Mouse (Mus musculus) neural tube, embryonic 13.5 days (tissue): Measurements from ENCODE around the gene Ltk. TPM values are rescaled to one million over a fixed set of nuclear protein-coding genes. Genes with fewer than 3 reads are reported as not detected.
"Not testable (repeated sequence)": the region's sequence is repeated elsewhere in the genome, so short reads cannot be mapped to it uniquely, and the experiment has no call there.

Experiments
- ATAC-seq: fragments of 200-750 bp; cut with Nextera tagmentation; 2 replicates; pipeline ENCODE4 v1.8.0; 2017; ENCODE audit warnings: low read depth, mild to moderate bottlenecking, moderate TSS enrichment, moderate library complexity
- H3K27ac ChIP-seq: fragments of 300-500 bp; sonication (generic); replicated peaks from 2 replicates; pipeline ENCODE4 v1.5.1; 2015; ENCODE audit warnings: moderate library complexity, mild to moderate bottlenecking, inconsistent platforms
- H3K27me3 ChIP-seq: fragments of 300-500 bp; sonication (generic); 2 replicates; pipeline ENCODE4 v1.6.1; 2015; ENCODE audit warnings: mild to moderate bottlenecking, inconsistent platforms
- H3K36me3 ChIP-seq: fragments of 300-500 bp; sonication (generic); 2 replicates; pipeline ENCODE4 v1.6.1; 2015; ENCODE audit warnings: mild to moderate bottlenecking, inconsistent platforms
- H3K4me1 ChIP-seq: fragments of 300-500 bp; sonication (generic); replicated peaks from 2 replicates; pipeline ENCODE4 v1.6.1; 2015; ENCODE audit warnings: inconsistent platforms
- H3K4me2 ChIP-seq: fragments of 300-500 bp; sonication (generic); 2 replicates; pipeline ENCODE4 v1.6.1; 2015; ENCODE audit warnings: inconsistent platforms, mild to moderate bottlenecking, moderate library complexity
- H3K4me3 ChIP-seq: fragments of 300-500 bp; sonication (generic); 2 replicates; pipeline ENCODE4 v1.5.1; 2015; ENCODE audit warnings: mild to moderate bottlenecking, inconsistent platforms
- H3K9ac ChIP-seq: fragments of 300-500 bp; sonication (generic); 2 replicates; pipeline ENCODE4 v1.6.1; 2015; ENCODE audit warnings: moderate library complexity, mild to moderate bottlenecking, inconsistent platforms
- H3K9me3 ChIP-seq: fragments of 300-500 bp; sonication (generic); 2 replicates; pipeline ENCODE4 v1.6.1; 2016; ENCODE audit warnings: inconsistent platforms
- WGBS: fragments of 180-500 bp; shearing (Covaris S2); methylation state at CpG from one replicate; pipeline ENCODE4 v1.1.7; 2015; 5-methylcytosine and 5-hydroxymethylcytosine counted together
- polyA plus RNA-seq: library from polyadenylated mRNA; unstranded; fragments of >200 nt; fragmentation: Nextera tagmentation; extraction: Ambion mirVana; gene quantifications from 2 replicates; pipeline ENCODE4 v1.2.1, GENCODE M21; 2015

Ltk gene
- polyA plus RNA-seq, 1 experiment from 2014 or later, result 0.50 TPM

- Histone ChIP-seq H3K36me3 (peaks cover 97% of the 10 kb centered on the region), H3K27me3 (peaks cover 3% of the 10 kb centered on the region; the same call in 1 of the 2 replicates), H3K27ac (no peak overlapping the region), H3K4me2 (no peak overlapping the region), H3K4me1 (no peaks in the 10 kb centered on the region), H3K9ac (no peak overlapping the region), H3K9me3 (no peaks in the 10 kb centered on the region), H3K4me3 (no peak overlapping the region)
- WGBS, result 95% methylated on average over 4 of the region's 4 CpGs
- no peak for ATAC-seq
Observed at GRCm38 (mm10) chr2:119730735-119731134, 29.5 kb downstream of the Ltk start.

GRCm38 (mm10) chr2:119727762-119728416 lies 32.3 kb downstream of the Ltk start:
- 91% methylated on average over 3 of the region's 3 CpGs for WGBS
- H3K4me1 ChIP-seq, result no peaks in the 10 kb centered on the region
- no peak overlapping the region for H3K4me3 ChIP-seq
- no peak overlapping the region for H3K9ac ChIP-seq
- H3K9me3 ChIP-seq, result no peaks in the 10 kb centered on the region
- no peaks in the 10 kb centered on the region for H3K27me3 ChIP-seq
- H3K27ac ChIP-seq, result no peak overlapping the region
- no peak overlapping the region for H3K4me2 ChIP-seq
- H3K36me3 ChIP-seq, result peaks cover 94% of the 10 kb centered on the region
- no peak for ATAC-seq

GRCm38 (mm10) chr2:119721070-119721469 lies 39.2 kb downstream of the Ltk start:
- ATAC-seq, result no peak
- Histone ChIP-seq H3K9ac (no peak overlapping the region), H3K4me3 (no peak overlapping the region), H3K36me3 (peaks cover 89% of the 10 kb centered on the region), H3K27ac (no peak overlapping the region), H3K9me3 (no peaks in the 10 kb centered on the region), H3K27me3 (no peaks in the 10 kb centered on the region), H3K4me1 (no peaks in the 10 kb centered on the region), H3K4me2 (no peak overlapping the region)
- 96% methylated on average over 8 of the region's 8 CpGs for WGBS

GRCm38 (mm10) chr2:119715868-119716267 lies 44.4 kb downstream of the Ltk start:
- H3K4me3 ChIP-seq, H3K27ac ChIP-seq, H3K9me3 ChIP-seq, H3K27me3 ChIP-seq, H3K4me2 ChIP-seq, H3K9ac ChIP-seq, H3K4me1 ChIP-seq, ATAC-seq: not testable (repeated sequence)
- H3K36me3 ChIP-seq, result peaks cover 83% of the 10 kb centered on the region
- 98% methylated on average over 2 of the region's 2 CpGs for WGBS

- Histone ChIP-seq H3K4me2 (no peak overlapping the region), H3K27me3 (no peaks in the 10 kb centered on the region), H3K27ac (no peak overlapping the region), H3K4me3 (no peak overlapping the region), H3K9me3 (no peaks in the 10 kb centered on the region), H3K4me1 (no peaks in the 10 kb centered on the region), H3K9ac (no peak overlapping the region), H3K36me3 (peaks cover 79% of the 10 kb centered on the region)
- WGBS, result 94% methylated on average over 3 of the region's 3 CpGs
- ATAC-seq, result no peak
Observed at GRCm38 (mm10) chr2:119710011-119710410, 50.2 kb downstream of the Ltk start.

- Histone ChIP-seq H3K4me2 (no peak overlapping the region), H3K9ac (no peak overlapping the region), H3K4me1 (no peaks in the 10 kb centered on the region), H3K9me3 (no peaks in the 10 kb centered on the region), H3K27ac (no peak overlapping the region), H3K36me3 (peaks cover 74% of the 10 kb centered on the region), H3K27me3 (no peaks in the 10 kb centered on the region), H3K4me3 (no peak overlapping the region)
- WGBS, result 92% methylated on average over 3 of the region's 3 CpGs
- ATAC-seq, result no peak
Observed at GRCm38 (mm10) chr2:119707676-119708075, 52.6 kb downstream of the Ltk start.

- WGBS, result 91% methylated on average over 2 of the region's 2 CpGs
- ATAC-seq, result no peak
- Histone ChIP-seq H3K4me2 (no peak overlapping the region), H3K4me1 (no peaks in the 10 kb centered on the region), H3K36me3 (peaks cover 51% of the 10 kb centered on the region), H3K9me3 (no peaks in the 10 kb centered on the region), H3K27me3 (no peaks in the 10 kb centered on the region), H3K4me3 (no peak overlapping the region), H3K27ac (no peak overlapping the region), H3K9ac (no peak overlapping the region)
Observed at GRCm38 (mm10) chr2:119703171-119703570, 57.1 kb downstream of the Ltk start.

Other genes starting within 250 kb of the Ltk start
- 0.43 and 0.71 TPM in 2 replicates for gene Exd1, start 212.8 kb downstream of the Ltk start, polyA plus RNA-seq
- 70.9 and 73.0 TPM in 2 replicates for gene Chp1, start 212.7 kb downstream of the Ltk start, polyA plus RNA-seq
- 13.4 and 19.5 TPM in 2 replicates for gene Nusap1, start 142.1 kb downstream of the Ltk start, polyA plus RNA-seq
- 5.1 and 7.8 TPM in 2 replicates for gene Oip5, start 142.0 kb downstream of the Ltk start, polyA plus RNA-seq
- gene Ndufaf1, start 97.6 kb downstream of the Ltk start, polyA plus RNA-seq, result 43.6 and 47.0 TPM in 2 replicates
- 54.8 and 67.0 TPM in 2 replicates for gene Rtf1, start 85.4 kb downstream of the Ltk start, polyA plus RNA-seq
- 0.28 TPM in 1 of 2 replicates, not detected in the other for gene Itpka, start 18.1 kb downstream of the Ltk start, polyA plus RNA-seq
- 18.6 and 21.0 TPM in 2 replicates for gene Rpap1, start 27.1 kb upstream of the Ltk start, polyA plus RNA-seq
- 16.2 and 19.2 TPM in 2 replicates for gene Tyro3, start 37.3 kb upstream of the Ltk start, polyA plus RNA-seq
- gene Mga, start 136.8 kb upstream of the Ltk start, polyA plus RNA-seq, result 25.9 and 27.8 TPM in 2 replicates
- gene Mapkbp1, start 212.3 kb upstream of the Ltk start, polyA plus RNA-seq, result 4.5 and 5.8 TPM in 2 replicates